Mouse (Mus musculus) liver, embryonic 14.5 days (tissue): ENCODE measurements around the gene Htr2b. TPM values are rescaled to one million over a fixed set of nuclear protein-coding genes. Genes with fewer than 3 reads are reported as not detected.

Experiments used
- ATAC-seq: fragments of 200-750 bp; cut with Nextera tagmentation; 2 replicates; pipeline ENCODE4 v1.8.0; 2017; ENCODE audit warnings: moderate number of reproducible peaks, mild to moderate bottlenecking, moderate library complexity; ENCODE audit not compliant: insufficient read depth
- DNase-seq, 3 experiments: peaks; one replicate each; pipeline ENCODE4 v3.0.0-alpha.2; 2012 to 2013; ENCODE audit warnings: low read depth in 3 of 3, low spot score in 3 of 3
- H3K27ac ChIP-seq: fragments of 300-500 bp; sonication (generic); 2 replicates; pipeline ENCODE4 v1.5.1; 2014; ENCODE audit warnings: moderate library complexity, mild to moderate bottlenecking, control low read depth, inconsistent platforms
- H3K27me3 ChIP-seq: fragments of 300-500 bp; sonication (generic); 2 replicates; pipeline ENCODE4 v1.6.1; 2014; ENCODE audit warnings: mild to moderate bottlenecking, low read length, moderate library complexity; ENCODE audit not compliant: control insufficient read depth, insufficient read depth
- H3K36me3 ChIP-seq: fragments of 300-500 bp; sonication (generic); replicated peaks from 2 replicates; pipeline ENCODE4 v1.6.1; 2014; ENCODE audit warnings: low read depth; ENCODE audit not compliant: control insufficient read depth, insufficient read depth
- H3K4me1 ChIP-seq, 2 experiments: fragments of 200-500 bp in 1 of 2; fragments of 300-500 bp in 1 of 2; sonication (generic) in 1 of 2; replicated peaks; 2 replicates each; pipeline ENCODE4 v1.6.1; 2012 to 2014; ENCODE audit warnings: antibody characterized with exemption in 1 of 2, inconsistent platforms in 1 of 2, low read length in 1 of 2; ENCODE audit not compliant: control insufficient read depth in 2 of 2, insufficient read depth in 2 of 2
- H3K4me2 ChIP-seq: fragments of 300-500 bp; sonication (generic); 2 replicates; pipeline ENCODE4 v1.6.1; 2014; ENCODE audit warnings: low read depth, mild to moderate bottlenecking, control low read depth, moderate library complexity
- H3K4me3 ChIP-seq, 2 experiments: fragments of 200-500 bp in 1 of 2; fragments of 300-500 bp in 1 of 2; sonication (generic) in 1 of 2; 2 replicates each; pipeline ENCODE4 v1.5.1; 2012 to 2014; ENCODE audit warnings: low read depth in 2 of 2, low read length in 2 of 2, mild to moderate bottlenecking in 2 of 2, control low read depth in 1 of 2, inconsistent platforms in 1 of 2, moderate library complexity in 1 of 2; ENCODE audit not compliant: insufficient read depth in 1 of 2
- H3K9ac ChIP-seq: fragments of 300-500 bp; sonication (generic); replicated peaks from 2 replicates; pipeline ENCODE4 v1.6.1; 2014; ENCODE audit warnings: mild to moderate bottlenecking, control low read depth, moderate library complexity
- H3K9me3 ChIP-seq: fragments of 300-500 bp; sonication (generic); 2 replicates; pipeline ENCODE4 v1.6.1; 2016; ENCODE audit warnings: low read length, mixed read lengths; ENCODE audit not compliant: control insufficient read depth
- CTCF ChIP-seq: IDR thresholded peaks from 2 replicates; pipeline ENCODE4 v1.5.1; 2016; ENCODE audit warnings: antibody characterized with exemption, low read depth, control low read depth
- EP300 ChIP-seq: IDR thresholded peaks from 2 replicates; pipeline ENCODE4 v1.6.1; 2016; ENCODE audit warnings: antibody characterized with exemption, low read depth
- WGBS: fragments of 180-500 bp; shearing (Covaris S2); extraction: QIAGEN DNeasy Blood & Tissue Kit; methylation state at CpG from one replicate; pipeline ENCODE4 v1.1.7; 2014; ENCODE audit not compliant: insufficient replicate concordance; 5-methylcytosine and 5-hydroxymethylcytosine counted together
- polyA plus RNA-seq, 2 experiments: library from polyadenylated mRNA; depleted of rRNA in 1 of 2; stranded (reverse) in 1 of 2; unstranded in 1 of 2; fragments of >200 nt; fragmentation: Nextera tagmentation in 1 of 2; extraction: Ambion mirVana in 1 of 2; gene quantifications; 2 replicates each; pipeline versions ENCODE4 v1.2.1 to v1.2.3; 2012 to 2014

Gene Htr2b
- polyA plus RNA-seq, 2 experiments: not detected

GRCm38 (mm10) chr1:86150929-86151328, 39.2 kb upstream of the Htr2b start:
- 57% methylated on average over 6 of the region's 6 CpGs for WGBS
- H3K36me3 ChIP-seq: no peaks in the 10 kb centered on the region
- peaks cover 11 to 16% of the 10 kb centered on the region in 2 experiments for H3K4me1 ChIP-seq
- no peak overlapping the region for H3K9ac ChIP-seq
- H3K9me3 ChIP-seq: no peaks in the 10 kb centered on the region
- no peak overlapping the region for H3K4me3 ChIP-seq
- TF ChIP-seq CTCF (no peak), EP300 (no peak)
- H3K27me3 ChIP-seq: no peaks in the 10 kb centered on the region
- H3K4me2 ChIP-seq: no peak overlapping the region
- no peak for DNase-seq
- no peak overlapping the region for H3K27ac ChIP-seq
- ATAC-seq: no peak

GRCm38 (mm10) chr1:86148161-86148560, 36.4 kb upstream of the Htr2b start:
- no peaks in the 10 kb centered on the region for H3K36me3 ChIP-seq
- H3K4me2 ChIP-seq: no peak overlapping the region
- H3K4me3 ChIP-seq: no peak overlapping the region
- H3K4me1 ChIP-seq: no peaks in the 10 kb centered on the region; a peak in 1 of 4 replicates
- no peaks in the 10 kb centered on the region for H3K27me3 ChIP-seq
- WGBS: 72% methylated on average over 9 of the region's 9 CpGs
- no peak overlapping the region for H3K27ac ChIP-seq
- TF ChIP-seq CTCF (no peak), EP300 (no peak)
- ATAC-seq: no peak
- H3K9me3 ChIP-seq: no peaks in the 10 kb centered on the region
- H3K9ac ChIP-seq: no peak overlapping the region
- DNase-seq: no peak

GRCm38 (mm10) chr1:86147557-86147956, 35.8 kb upstream of the Htr2b start:
- Histone ChIP-seq H3K9me3 (no peaks in the 10 kb centered on the region), H3K27ac (no peak overlapping the region), H3K4me2 (no peak overlapping the region), H3K27me3 (no peaks in the 10 kb centered on the region), H3K36me3 (no peaks in the 10 kb centered on the region), H3K4me1 (no peaks in the 10 kb centered on the region; a peak in 1 of 4 replicates), H3K9ac (no peak overlapping the region), H3K4me3 (no peak overlapping the region)
- WGBS: 28% methylated on average over 5 of the region's 5 CpGs
- ATAC-seq (no peak), DNase-seq (no peak)
- TF ChIP-seq EP300: no peak
- no peak for TF ChIP-seq CTCF

- Histone ChIP-seq H3K4me2 (no peak overlapping the region), H3K4me1 (no peaks in the 10 kb centered on the region; a peak in 1 of 4 replicates), H3K27me3 (no peaks in the 10 kb centered on the region), H3K36me3 (no peaks in the 10 kb centered on the region), H3K9ac (no peak overlapping the region), H3K4me3 (no peak overlapping the region), H3K9me3 (no peaks in the 10 kb centered on the region), H3K27ac (no peak overlapping the region)
- WGBS: 66% methylated on average over 5 of the region's 5 CpGs
- ATAC-seq (no peak), DNase-seq (no peak)
- no peak for TF ChIP-seq CTCF
Measured at GRCm38 (mm10) chr1:86146293-86146692, 34.5 kb upstream of the Htr2b start.

- DNase-seq (no peak), ATAC-seq (no peak)
- TF ChIP-seq EP300 (no peak), CTCF (no peak; the same call in 1 of the 2 replicates)
- no peaks in the 10 kb centered on the region; a peak in 1 of 4 replicates for H3K4me1 ChIP-seq
- H3K4me3 ChIP-seq: no peak overlapping the region
- H3K9ac ChIP-seq: no peak overlapping the region
- H3K9me3 ChIP-seq: no peaks in the 10 kb centered on the region
- WGBS: 69% methylated on average over 21 of the region's 21 CpGs
- H3K27me3 ChIP-seq: no peaks in the 10 kb centered on the region
- H3K4me2 ChIP-seq: no peak overlapping the region
- H3K27ac ChIP-seq: no peak overlapping the region
- H3K36me3 ChIP-seq: peaks cover 4% of the 10 kb centered on the region
Measured at GRCm38 (mm10) chr1:86144001-86144944, 32.5 kb upstream of the Htr2b start.
